Mouse (Mus musculus) heart, embryonic 13.5 days (tissue): ENCODE results near the gene Tmem129. TPM values are rescaled to one million over a fixed set of nuclear protein-coding genes. Genes with fewer than 3 reads are reported as not detected.
A peak's percentile ranks its signal among the peaks of the same experiment; 100 is the strongest.

Experiments used
- ATAC-seq: fragments of 200-750 bp; cut with Nextera tagmentation; 2 replicates; pipeline ENCODE4 v1.8.0; 2017; ENCODE audit warnings: moderate TSS enrichment; ENCODE audit not compliant: insufficient number of reproducible peaks, low FRiP score, low TSS enrichment; ENCODE audit errors: extremely low read depth
- H3K27ac ChIP-seq: fragments of 300-500 bp; sonication (generic); replicated peaks from 2 replicates; pipeline ENCODE4 v1.5.1; 2015; ENCODE audit warnings: moderate library complexity, mild to moderate bottlenecking, inconsistent platforms
- H3K27me3 ChIP-seq: fragments of 300-500 bp; sonication (generic); replicated peaks from 2 replicates; pipeline ENCODE4 v1.6.1; 2015; ENCODE audit warnings: mild to moderate bottlenecking, inconsistent platforms
- H3K36me3 ChIP-seq: fragments of 300-500 bp; sonication (generic); 2 replicates; pipeline ENCODE4 v1.6.1; 2015; ENCODE audit warnings: mild to moderate bottlenecking, inconsistent platforms
- H3K4me1 ChIP-seq: fragments of 300-500 bp; sonication (generic); 2 replicates; pipeline ENCODE4 v1.6.1; 2015; ENCODE audit warnings: inconsistent platforms
- H3K4me2 ChIP-seq: fragments of 300-500 bp; sonication (generic); 2 replicates; pipeline ENCODE4 v1.6.1; 2015; ENCODE audit warnings: inconsistent platforms, mild to moderate bottlenecking, moderate library complexity
- H3K4me3 ChIP-seq: fragments of 300-500 bp; sonication (generic); 2 replicates; pipeline ENCODE4 v1.5.1; 2015; ENCODE audit warnings: moderate library complexity, mild to moderate bottlenecking, inconsistent platforms
- H3K9ac ChIP-seq: fragments of 300-500 bp; sonication (generic); 2 replicates; pipeline ENCODE4 v1.6.1; 2015; ENCODE audit warnings: inconsistent platforms, mild to moderate bottlenecking, moderate library complexity
- H3K9me3 ChIP-seq: fragments of 300-500 bp; sonication (generic); 2 replicates; pipeline ENCODE4 v1.6.1; 2016; ENCODE audit warnings: inconsistent platforms
- WGBS: fragments of 180-500 bp; shearing (Covaris S2); methylation state at CpG from one replicate; pipeline ENCODE4 v1.1.7; 2015; ENCODE audit warnings: mixed read lengths; 5-methylcytosine and 5-hydroxymethylcytosine counted together
- polyA plus RNA-seq: library from polyadenylated mRNA; unstranded; fragments of >200 nt; fragmentation: Nextera tagmentation; extraction: Ambion mirVana; gene quantifications from 2 replicates; pipeline ENCODE4 v1.2.1, GENCODE M21; 2015

Tmem129 gene
- polyA plus RNA-seq, 1 experiment from 2014 or later: 32.0 TPM

GRCm38 (mm10) chr5:33684932-33685331 is 26.7 kb upstream of the Tmem129 start:
- ATAC-seq: no peak
- Histone ChIP-seq H3K4me1 (peaks cover 35% of the 10 kb centered on the region), H3K27me3 (no peaks in the 10 kb centered on the region)

DNA sequence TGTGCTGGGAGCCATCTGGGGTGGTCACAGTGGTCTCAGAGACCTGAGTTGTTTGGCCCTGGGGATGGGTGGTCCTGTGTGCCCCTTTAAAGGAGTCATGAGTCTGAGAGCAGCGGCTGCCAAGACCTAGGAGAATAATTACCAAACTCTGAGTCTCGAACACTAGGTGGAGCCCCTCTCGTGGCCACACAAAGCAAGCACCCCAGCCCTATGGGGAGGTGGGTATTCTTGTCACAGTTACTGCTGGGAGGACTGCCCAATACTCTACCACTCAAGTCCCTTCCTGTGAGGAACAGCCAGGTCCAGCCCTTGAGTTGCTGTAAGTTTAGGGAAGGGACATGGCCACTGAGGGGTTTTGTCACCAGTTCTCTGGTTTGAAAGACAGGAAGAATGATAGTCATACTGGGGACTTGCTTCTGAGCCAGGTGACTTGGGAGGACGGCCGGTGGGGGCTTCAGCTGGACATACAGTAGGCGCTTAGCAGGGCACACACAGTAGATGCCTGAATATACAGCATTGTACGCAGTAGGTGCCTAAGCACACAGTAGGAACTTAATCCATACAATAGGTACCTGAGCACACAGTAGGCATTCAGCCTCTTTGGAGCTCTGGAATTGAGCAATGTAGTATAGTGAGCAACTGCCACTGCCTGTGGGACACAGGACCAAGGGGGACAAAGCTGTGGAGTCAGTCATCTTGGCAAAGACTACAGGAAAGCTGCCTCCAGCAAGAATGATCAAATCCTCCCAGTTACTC is 25.9 kb upstream of the Tmem129 start:
- no peak for ATAC-seq
- WGBS: 39% methylated on average over 7 of the region's 7 CpGs
- H3K9ac ChIP-seq: no peak overlapping the region
- no peak overlapping the region for H3K4me2 ChIP-seq
- peaks cover 26% of the 10 kb centered on the region for H3K4me1 ChIP-seq
- H3K27ac ChIP-seq: no peak overlapping the region
- no peak overlapping the region for H3K4me3 ChIP-seq
- H3K27me3 ChIP-seq: no peaks in the 10 kb centered on the region
- H3K36me3 ChIP-seq: no peaks in the 10 kb centered on the region
- H3K9me3 ChIP-seq: no peaks in the 10 kb centered on the region

More at GRCm38 (mm10) chr5:33684932-33685331, 26.7 kb upstream of the Tmem129 start:
- 85% methylated on average over 4 of the region's 4 CpGs for WGBS
- Histone ChIP-seq H3K4me3 (no peak overlapping the region), H3K4me2 (no peak overlapping the region), H3K27ac (no peak overlapping the region), H3K9me3 (no peaks in the 10 kb centered on the region), H3K36me3 (no peaks in the 10 kb centered on the region), H3K9ac (no peak overlapping the region)

GRCm38 (mm10) chr5:33682963-33683362 is 24.7 kb upstream of the Tmem129 start:
- Histone ChIP-seq H3K4me2 (no peak overlapping the region), H3K27ac (no peak overlapping the region), H3K9me3 (no peaks in the 10 kb centered on the region), H3K27me3 (no peaks in the 10 kb centered on the region), H3K9ac (no peak overlapping the region), H3K4me3 (no peak overlapping the region), H3K36me3 (no peaks in the 10 kb centered on the region), H3K4me1 (peaks cover 15% of the 10 kb centered on the region)
- 77% methylated on average over 4 of the region's 4 CpGs for WGBS
- no peak for ATAC-seq

DNA sequence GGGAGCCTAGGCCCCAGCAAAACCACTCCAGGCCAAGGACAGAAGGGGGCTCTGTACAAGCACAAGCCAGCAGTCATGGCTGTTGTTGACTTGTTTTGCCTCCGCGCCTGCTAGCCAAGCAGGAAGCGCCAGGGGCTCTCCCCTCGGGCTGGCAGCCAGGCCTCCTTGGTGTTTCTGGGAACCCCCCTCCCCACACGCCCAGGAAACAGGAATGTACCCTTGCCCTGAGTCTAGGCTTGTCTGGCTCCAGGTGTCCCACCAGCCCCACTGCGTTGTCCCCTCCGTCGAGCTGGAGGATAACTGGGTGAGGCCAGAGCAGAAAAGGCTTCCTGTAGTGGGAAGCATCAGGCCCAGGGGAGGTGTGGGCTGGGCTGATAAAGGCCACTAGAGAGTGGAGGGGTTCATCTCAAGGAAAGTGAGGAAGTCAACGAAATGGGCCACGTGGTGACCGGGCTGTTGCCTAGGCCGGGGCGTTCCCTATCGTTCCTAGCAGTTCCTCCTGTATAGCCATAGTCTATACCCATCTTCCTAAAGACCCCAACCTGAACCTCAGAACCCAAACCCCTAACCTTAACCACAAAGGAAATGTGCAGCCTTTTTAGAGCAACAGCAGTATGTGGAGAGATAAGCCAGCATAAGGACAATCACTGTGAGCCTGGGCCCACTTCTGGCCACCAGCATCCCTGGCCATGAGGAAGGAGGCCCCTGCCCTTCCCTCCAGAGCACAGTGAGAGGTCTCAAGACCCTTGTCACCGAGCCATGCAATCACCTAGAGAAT is 23.6 kb upstream of the Tmem129 start:
- Histone ChIP-seq H3K9me3 (no peaks in the 10 kb centered on the region), H3K4me1 (peaks cover 14% of the 10 kb centered on the region), H3K27ac (no peak overlapping the region), H3K36me3 (no peaks in the 10 kb centered on the region), H3K4me2 (no peak overlapping the region), H3K27me3 (no peaks in the 10 kb centered on the region), H3K4me3 (no peak overlapping the region), H3K9ac (no peak overlapping the region)
- no peak for ATAC-seq
- WGBS: 63% methylated on average over 15 of the region's 15 CpGs

DNA sequence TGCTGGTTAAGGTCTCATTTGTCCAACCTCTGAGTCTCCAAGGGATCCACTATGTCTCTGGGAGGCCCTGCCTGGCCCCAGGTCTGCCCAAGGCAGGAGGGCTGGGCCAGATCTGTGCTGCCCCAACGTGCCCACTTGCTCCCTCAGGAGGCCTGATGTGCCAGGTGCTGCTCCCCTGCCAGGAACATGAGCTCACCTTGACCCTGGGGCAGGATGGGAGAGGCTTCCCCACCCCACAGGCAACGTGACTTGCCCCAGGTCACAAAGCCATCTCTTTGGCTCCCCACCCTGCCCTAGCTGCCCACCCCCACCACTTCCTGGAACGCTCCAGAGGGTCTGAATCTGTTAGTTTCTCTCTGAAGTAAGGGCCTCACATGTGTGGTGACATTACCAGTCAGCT is 22.8 kb upstream of the Tmem129 start:
- Histone ChIP-seq H3K4me2 (no peak overlapping the region), H3K4me1 (peaks cover 14% of the 10 kb centered on the region), H3K27me3 (no peaks in the 10 kb centered on the region), H3K4me3 (no peak overlapping the region), H3K9me3 (no peaks in the 10 kb centered on the region), H3K9ac (no peak overlapping the region), H3K36me3 (no peaks in the 10 kb centered on the region), H3K27ac (no peak overlapping the region)
- ATAC-seq: no peak
- WGBS: 56% methylated on average over 3 of the region's 3 CpGs

- ATAC-seq: no peak
- 76% methylated on average over 5 of the region's 5 CpGs for WGBS
- H3K27me3 ChIP-seq: no peaks in the 10 kb centered on the region
- no peaks in the 10 kb centered on the region for H3K9me3 ChIP-seq
- no peak overlapping the region for H3K4me2 ChIP-seq
- peaks cover 2% of the 10 kb centered on the region for H3K36me3 ChIP-seq
- no peak overlapping the region for H3K4me3 ChIP-seq
- H3K4me1 ChIP-seq: peaks cover 18% of the 10 kb centered on the region
- H3K27ac ChIP-seq: no peak overlapping the region
- H3K9ac ChIP-seq: no peak overlapping the region
Measured at GRCm38 (mm10) chr5:33678244-33678643, 20.0 kb upstream of the Tmem129 start.

- Histone ChIP-seq H3K9me3 (no peaks in the 10 kb centered on the region), H3K27ac (no peak overlapping the region), H3K9ac (peak overlapping the region; percentile 9; the same call in 1 of the 2 replicates), H3K4me3 (no peak overlapping the region), H3K27me3 (no peaks in the 10 kb centered on the region), H3K36me3 (peaks cover 23% of the 10 kb centered on the region), H3K4me2 (no peak overlapping the region), H3K4me1 (peaks cover 9% of the 10 kb centered on the region)
- 8% methylated on average over 1 of the region's 1 CpGs for WGBS
- ATAC-seq: no peak
Measured at GRCm38 (mm10) chr5:33675964-33676363, 17.7 kb upstream of the Tmem129 start.

DNA sequence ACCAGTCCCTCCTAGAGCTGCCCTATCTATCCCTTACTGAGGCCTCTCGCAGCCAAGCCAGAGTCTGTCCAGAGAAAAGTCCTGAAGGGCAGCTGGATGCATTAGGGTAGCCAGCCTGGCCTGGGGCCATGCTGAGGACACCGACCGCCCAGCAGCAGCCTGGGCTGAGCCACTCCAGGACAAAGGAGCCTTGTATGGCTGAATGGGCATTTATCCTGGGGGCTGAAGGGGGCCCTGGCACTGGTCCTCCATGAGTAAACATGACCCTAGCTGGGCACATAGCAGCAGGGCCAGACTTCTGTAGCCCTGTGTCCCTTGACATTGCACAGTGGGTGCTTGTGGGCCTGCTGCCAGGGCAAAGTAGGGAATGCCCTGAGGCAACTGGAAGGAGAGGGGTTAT is 16.2 kb upstream of the Tmem129 start:
- H3K9ac ChIP-seq: no peak overlapping the region
- no peaks in the 10 kb centered on the region for H3K27me3 ChIP-seq
- peak overlapping the region; percentile 5; the same call in 1 of the 2 replicates for H3K27ac ChIP-seq
- H3K4me3 ChIP-seq: no peak overlapping the region
- no peaks in the 10 kb centered on the region for H3K9me3 ChIP-seq
- ATAC-seq: peak; percentile 23; the same call in 1 of the 2 replicates
- peaks cover 8% of the 10 kb centered on the region for H3K4me1 ChIP-seq
- H3K4me2 ChIP-seq: no peak overlapping the region
- H3K36me3 ChIP-seq: peaks cover 39% of the 10 kb centered on the region
- 64% methylated on average over 3 of the region's 3 CpGs for WGBS

DNA sequence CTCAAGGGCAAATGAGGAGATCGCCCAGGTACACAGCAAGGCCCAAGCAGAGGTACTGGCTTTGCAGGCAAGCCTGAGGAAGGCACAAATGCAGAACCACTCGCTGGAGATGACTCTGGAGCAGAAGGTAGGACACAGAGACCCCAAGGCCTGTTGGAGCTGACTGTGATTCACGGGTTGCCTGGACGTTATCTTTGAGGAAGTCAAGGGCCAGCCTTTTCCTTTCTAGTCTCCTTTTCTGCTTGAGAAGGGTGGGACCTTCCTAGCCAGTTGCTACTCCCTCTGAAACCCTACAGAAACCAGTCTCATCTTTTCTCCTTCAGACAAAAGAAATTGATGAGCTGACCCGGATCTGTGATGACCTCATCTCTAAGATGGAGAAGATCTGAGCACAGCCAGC is 13.4 kb upstream of the Tmem129 start:
- peak overlapping the region; percentile 39; the same call in 1 of the 2 replicates for H3K27ac ChIP-seq
- WGBS: 59% methylated on average over 5 of the region's 5 CpGs

DNA sequence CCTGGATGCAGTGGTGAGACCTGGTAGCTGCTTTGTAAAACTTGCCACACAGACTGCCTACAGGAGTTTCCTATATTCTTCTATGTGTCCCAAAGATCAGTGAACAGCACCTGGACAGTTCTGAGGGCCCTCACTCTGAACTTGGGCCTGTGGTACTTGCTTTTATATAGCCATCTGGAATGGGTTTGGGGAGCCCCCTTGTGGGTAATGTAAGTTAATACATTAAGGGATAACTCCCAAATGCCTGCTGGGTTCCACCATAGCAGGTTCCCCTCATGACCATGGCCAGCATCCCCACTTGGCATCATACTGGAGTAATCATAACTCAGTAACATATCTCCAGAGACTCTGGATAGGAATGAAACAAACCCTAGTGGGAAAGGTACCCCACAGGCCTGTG is 10.0 kb upstream of the Tmem129 start:
- Histone ChIP-seq H3K4me1 (no peaks in the 10 kb centered on the region), H3K36me3 (peaks cover 96% of the 10 kb centered on the region), H3K27me3 (no peaks in the 10 kb centered on the region), H3K9ac (no peak overlapping the region), H3K4me2 (no peak overlapping the region), H3K27ac (no peak overlapping the region), H3K4me3 (no peak overlapping the region), H3K9me3 (no peaks in the 10 kb centered on the region)
- no peak for ATAC-seq

More for the DNA sequence above, 13.4 kb upstream of the Tmem129 start:
- H3K4me2 ChIP-seq: no peak overlapping the region
- H3K9me3 ChIP-seq: no peaks in the 10 kb centered on the region
- H3K4me1 ChIP-seq: peaks cover 8% of the 10 kb centered on the region
- H3K9ac ChIP-seq: no peak overlapping the region
- no peak for ATAC-seq
- no peaks in the 10 kb centered on the region for H3K27me3 ChIP-seq
- no peak overlapping the region for H3K4me3 ChIP-seq
- H3K36me3 ChIP-seq: peaks cover 66% of the 10 kb centered on the region

GRCm38 (mm10) chr5:33658664-33659050 is 441 bp upstream of the Tmem129 start:
- peaks cover 55% of the 10 kb centered on the region for H3K36me3 ChIP-seq
- under 1% methylated on average over 26 of the region's 26 CpGs for WGBS

More at GRCm38 (mm10) chr5:33658664-33659050, 441 bp upstream of the Tmem129 start:
- peak overlapping the region; percentile 75 for H3K4me3 ChIP-seq
- H3K4me2 ChIP-seq: peak overlapping the region; percentile 98
- no peak for ATAC-seq
- no peaks in the 10 kb centered on the region for H3K27me3 ChIP-seq
- no peaks in the 10 kb centered on the region for H3K9me3 ChIP-seq
- peak overlapping the region; percentile 97 for H3K27ac ChIP-seq
- H3K4me1 ChIP-seq: peaks cover 44% of the 10 kb centered on the region
- H3K9ac ChIP-seq: peak overlapping the region; percentile 88
